Mouse (Mus musculus) heart, postnatal 0 days (tissue): ENCODE measurements around the gene Speer4a.
"Not testable (repeated sequence)": the region's sequence is repeated elsewhere in the genome, so short reads cannot be mapped to it uniquely, and the experiment has no call there.

Experiments used
- CTCF ChIP-seq: IDR thresholded peaks from 2 replicates; pipeline ENCODE4 v1.5.1; 2016; ENCODE audit warnings: antibody characterized with exemption, control low read depth, low read depth
- EP300 ChIP-seq: IDR thresholded peaks from 2 replicates; pipeline ENCODE4 v1.6.1; 2016; ENCODE audit warnings: antibody characterized with exemption, low read depth

GRCm38 (mm10) chr5:26022816-26023215 lies 16.5 kb downstream of the Speer4a start, which contains the start of gene Gm5862:
- not testable (repeated sequence) for TF ChIP-seq CTCF, EP300
